Mouse (Mus musculus): Measurements from ENCODE around the gene Mmrn1.

- TF ChIP-seq CTCF (IDR thresholded peaks at IDR 0.05; ENCODE audit: low read depth, low read length) (no peak), EP300 (IDR thresholded peaks at IDR 0.05; ENCODE audit: insufficient read depth, low read depth, low read length) (no peak), POLR2A (IDR thresholded peaks at IDR 0.05; ENCODE audit: insufficient read depth, low read length) (no peak)
These were observed 44.6 kb downstream of the Mmrn1 start for GRCm38 (mm10) chr6:60969407-60969806.
